Mouse (Mus musculus) retina, adult 2 months (tissue): ENCODE measurements around the gene Sh2d3c.

Source experiments
- DNase-seq: peaks from one replicate; pipeline ENCODE4 v3.0.0-alpha.2; 2012; ENCODE audit warnings: low read depth, low spot score

The Sh2d3c gene

GRCm38 (mm10) chr2:32756674-32757055 is 35.8 kb downstream of the Sh2d3c start:
- no peak for DNase-seq

GRCm38 (mm10) chr2:32757056-32757845 is 36.4 kb downstream of the Sh2d3c start, which contains the start of gene Tor2a:
TSS of gene Tor2a (plus strand) at chr2:32757234.
- peak; percentile 89 for DNase-seq

GRCm38 (mm10) chr2:32758503-32758902 is 37.6 kb downstream of the Sh2d3c start:
- DNase-seq: no peak

GRCm38 (mm10) chr2:32759001-32759400 is 38.1 kb downstream of the Sh2d3c start:
- DNase-seq: no peak

GRCm38 (mm10) chr2:32761361-32761760 is 40.5 kb downstream of the Sh2d3c start:
- no peak for DNase-seq

GRCm38 (mm10) chr2:32761859-32762258 is 41.0 kb downstream of the Sh2d3c start:
- DNase-seq: no peak

- DNase-seq: no peak
Measured at GRCm38 (mm10) chr2:32763353-32763752, 42.5 kb downstream of the Sh2d3c start.

- DNase-seq: no peak
Measured at GRCm38 (mm10) chr2:32767241-32767640, 46.4 kb downstream of the Sh2d3c start.

GRCm38 (mm10) chr2:32768661-32769285 is 47.9 kb downstream of the Sh2d3c start:
- DNase-seq: no peak

GRCm38 (mm10) chr2:32769327-32770085 is 48.7 kb downstream of the Sh2d3c start:
- DNase-seq: no peak

GRCm38 (mm10) chr2:32771886-32772285 is 51.0 kb downstream of the Sh2d3c start:
- no peak for DNase-seq

- DNase-seq: no peak
Measured at GRCm38 (mm10) chr2:32772626-32773279, 51.9 kb downstream of the Sh2d3c start.

- DNase-seq: peak; percentile 88
Measured at GRCm38 (mm10) chr2:32775359-32776074, 54.7 kb downstream of the Sh2d3c start, which contains the start of the genes Ttc16 and Ptrh1. TSS of gene Ttc16 (minus strand) at chr2:32775633. TSS of gene Ptrh1 (plus strand) at chr2:32775786.

- DNase-seq: no peak
Measured at GRCm38 (mm10) chr2:32776192-32776591, 55.3 kb downstream of the Sh2d3c start.

- no peak for DNase-seq
Measured at GRCm38 (mm10) chr2:32778081-32778480, 57.2 kb downstream of the Sh2d3c start.

GRCm38 (mm10) chr2:32779131-32779530 is 58.3 kb downstream of the Sh2d3c start:
- no peak for DNase-seq

GRCm38 (mm10) chr2:32779714-32780113 is 58.9 kb downstream of the Sh2d3c start:
- no peak for DNase-seq

- DNase-seq: no peak
Measured at GRCm38 (mm10) chr2:32781710-32782109, 60.9 kb downstream of the Sh2d3c start.

GRCm38 (mm10) chr2:32784048-32784681 is 63.3 kb downstream of the Sh2d3c start, which contains the start of gene Cfap157:
TSS of gene Cfap157 (minus strand) at chr2:32784428.
- no peak for DNase-seq

GRCm38 (mm10) chr2:32787176-32787575 is 66.3 kb downstream of the Sh2d3c start:
- DNase-seq: no peak
